Mouse (Mus musculus): ENCODE measurements around the gene Nr1i2.

- TF ChIP-seq POLR2A (IDR thresholded peaks at IDR 0.05; ENCODE audit: borderline replicate concordance, extremely low read depth, insufficient read depth, insufficient read length, poor library complexity, severe bottlenecking) (no peak), CTCF (IDR thresholded peaks at IDR 0.05; ENCODE audit: borderline replicate concordance, extremely low read depth, insufficient read depth, insufficient read length) (no peak)
Observed at GRCm38 (mm10) chr16:38288851-38289250, 5.8 kb downstream of the Nr1i2 start.

All from brain, embryonic 14.5 days (tissue).